Comparison of ENCODE assay signal across 22 mouse cellular contexts in genomic region chr10:119116843-119117390, GRCm38 (mm10).
DNase-seq lines count a peak whose midpoint lies in the region; TF ChIP-seq lines count a peak whose summit lies in the region.
"Had no signal": no experiment of that assay in that cellular context is flagged by ENCODE, and none has a peak within 500 bp of the region (broad histone marks: within the 10 kb centered on the region; RNA-seq: fewer than 3 reads in every experiment).

No protein-coding gene starts in this region.

- TF ChIP-seq CTCF in gastrocnemius, adult 2 months (IDR thresholded peaks at IDR 0.05): no peak

- H3K4me3 ChIP-seq in gastrocnemius, adult 2 months: no peak overlapping the region
- H3K4me3 ChIP-seq: heart, embryonic 12.5 days; heart, embryonic 15.5 days; hindbrain, embryonic 10.5 days; hindbrain, embryonic 13.5 days; intestine, embryonic 15.5 days had no signal

- DNase-seq in gastrocnemius, adult 2 months: peak; percentile 40
- no peak for DNase-seq in gastrocnemius, adult 8-10 months (ENCODE audit: low spot score in 2 of 2)
- DNase-seq in 3T3-L1 (ENCODE audit: low read depth, low spot score): peak; percentile 18
- peak; percentile 97 for DNase-seq in Muller cell, postnatal 12 days (ENCODE audit: inconsistent ontology term)
- DNase-seq in skeletal muscle tissue, adult 2 months (ENCODE audit: low read depth, low spot score): peak; percentile 21
- DNase-seq in adrenal gland, postnatal 25 days: no peak
- DNase-seq: adrenal gland, adult 2 months; adrenal gland, postnatal 14 days; cerebellum, adult 18-20 months; cerebellum, adult 9-10 months; cerebellum, postnatal 14 days; forebrain, postnatal 0 days; gastrocnemius, postnatal 14 days; heart, postnatal 10 days; heart, postnatal 36 days; kidney, adult 11 months; kidney, adult 8-10 months had no signal

- intact Hi-C loops in gastrocnemius, adult 2 months (cut with DNase I): no loop called here

- H3K27ac ChIP-seq in gastrocnemius, adult 2 months: peak overlapping the region; percentile 32
- H3K27ac ChIP-seq: heart, embryonic 15.5 days; hindbrain, embryonic 10.5 days; hindbrain, embryonic 13.5 days; intestine, embryonic 15.5 days had no signal

Comparison
In these comparisons a context has a peak if more than half of its experiments do, and no peak if none do; other contexts are left out.
1. DNase-seq: peak in gastrocnemius, adult 2 months (single experiment), 3T3-L1 (single experiment), Muller cell, postnatal 12 days (single experiment) and skeletal muscle tissue, adult 2 months (single experiment); none in gastrocnemius, adult 8-10 months (0 of 2) and adrenal gland, postnatal 25 days (single experiment).